Mouse (Mus musculus) neural tube, embryonic 15.5 days (tissue): ENCODE data around the gene Gm17727. TPM values are rescaled to one million over a fixed set of nuclear protein-coding genes. Genes with fewer than 3 reads are reported as not detected.
"Not testable (repeated sequence)": the region's sequence is repeated elsewhere in the genome, so short reads cannot be mapped to it uniquely, and the experiment has no call there.

Experiments used
- ATAC-seq: fragments of 200-750 bp; cut with Nextera tagmentation; 2 replicates; pipeline ENCODE4 v1.8.0; 2017; ENCODE audit warnings: mild to moderate bottlenecking, moderate TSS enrichment, moderate library complexity; ENCODE audit not compliant: low FRiP score
- H3K27ac ChIP-seq: fragments of 300-500 bp; sonication (generic); replicated peaks from 2 replicates; pipeline ENCODE4 v1.5.1; 2015; ENCODE audit warnings: mild to moderate bottlenecking, inconsistent platforms
- H3K27me3 ChIP-seq: fragments of 300-500 bp; sonication (generic); replicated peaks from 2 replicates; pipeline ENCODE4 v1.6.1; 2015; ENCODE audit warnings: inconsistent platforms
- H3K36me3 ChIP-seq: fragments of 300-500 bp; sonication (generic); 2 replicates; pipeline ENCODE4 v1.6.1; 2015; ENCODE audit warnings: inconsistent platforms
- H3K4me1 ChIP-seq: fragments of 300-500 bp; sonication (generic); 2 replicates; pipeline ENCODE4 v1.6.1; 2015; ENCODE audit warnings: inconsistent platforms
- H3K4me2 ChIP-seq: fragments of 300-500 bp; sonication (generic); 2 replicates; pipeline ENCODE4 v1.6.1; 2015; ENCODE audit warnings: inconsistent platforms, mild to moderate bottlenecking, moderate library complexity
- H3K4me3 ChIP-seq: fragments of 300-500 bp; sonication (generic); replicated peaks from 2 replicates; pipeline ENCODE4 v1.5.1; 2015; ENCODE audit warnings: mild to moderate bottlenecking, inconsistent platforms
- H3K9ac ChIP-seq: fragments of 300-500 bp; sonication (generic); replicated peaks from 2 replicates; pipeline ENCODE4 v1.6.1; 2015; ENCODE audit warnings: mild to moderate bottlenecking, inconsistent platforms
- H3K9me3 ChIP-seq: fragments of 300-500 bp; sonication (generic); replicated peaks from 2 replicates; pipeline ENCODE4 v1.6.1; 2016; ENCODE audit warnings: inconsistent platforms
- WGBS: fragments of 180-500 bp; shearing (Covaris S2); methylation state at CpG from one replicate; pipeline ENCODE4 v1.1.7; 2015; ENCODE audit warnings: mixed read lengths; 5-methylcytosine and 5-hydroxymethylcytosine counted together
- polyA plus RNA-seq: library from polyadenylated mRNA; unstranded; fragments of >200 nt; fragmentation: Nextera tagmentation; extraction: Ambion mirVana; gene quantifications from 2 replicates; pipeline ENCODE4 v1.2.1, GENCODE M21; 2015

The Gm17727 gene
- polyA plus RNA-seq: not detected in 2 replicates

DNA sequence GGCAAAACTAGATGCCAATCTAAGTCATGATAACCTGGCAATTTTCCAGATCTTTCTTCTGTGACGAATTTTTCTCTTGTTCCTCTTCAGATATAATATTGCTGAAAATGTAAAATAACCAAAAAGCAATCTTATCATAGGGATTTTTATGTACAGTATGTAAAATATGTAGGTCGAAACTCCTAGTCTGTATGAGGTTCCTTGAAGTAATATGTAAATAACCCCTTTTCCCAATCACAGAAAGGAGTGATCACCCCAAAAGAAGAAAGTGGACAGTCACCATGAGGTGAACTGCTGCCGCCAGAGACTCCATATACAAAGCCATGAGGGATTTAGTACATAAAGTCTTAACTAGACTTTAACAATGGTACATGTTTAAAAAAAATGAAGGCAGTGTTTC lies at the start of gene Gm17727:
TSS of gene Gm17727 (minus strand) at position 101 of the 400 bp plus-strand sequence.
- Histone ChIP-seq H3K27me3 (no peaks in the 10 kb centered on the region), H3K4me2 (no peak within 1 kb of the TSS), H3K36me3 (no peaks in the 10 kb centered on the region), H3K9me3 (no peaks in the 10 kb centered on the region; the same call in 1 of the 2 replicates), H3K9ac (no peak within 1 kb of the TSS), H3K4me1 (no peaks in the 10 kb centered on the region), H3K27ac (no peak within 1 kb of the TSS), H3K4me3 (no peak within 1 kb of the TSS)
- WGBS: 63% methylated on average over 3 of the region's 3 CpGs
- no peak for ATAC-seq

GRCm38 (mm10) chr9:35817881-35818280 lies 40.0 kb upstream of the Gm17727 start:
- not testable (repeated sequence) for H3K9ac ChIP-seq, H3K9me3 ChIP-seq, H3K27me3 ChIP-seq, H3K4me2 ChIP-seq, H3K27ac ChIP-seq, H3K4me3 ChIP-seq, ATAC-seq, H3K4me1 ChIP-seq, H3K36me3 ChIP-seq
- WGBS: 96% methylated on average over 15 of the region's 15 CpGs

- Histone ChIP-seq H3K4me1 (no peaks in the 10 kb centered on the region), H3K9ac (no peak overlapping the region), H3K4me3 (no peak overlapping the region)
These were observed 20.2 kb upstream of the Gm17727 start for GRCm38 (mm10) chr9:35798146-35798545.

GRCm38 (mm10) chr9:35790001-35790400 lies 12.1 kb upstream of the Gm17727 start, which contains the start of the genes Gm27235 and D730048I06Rik:
Gene Gm27235, minus strand, starts transcription at chr9:35790101.
Gene D730048I06Rik, minus strand, starts transcription at chr9:35790112.
- H3K9ac ChIP-seq: no peak within 1 kb of the TSS
- WGBS: 92% methylated on average over 3 of the region's 3 CpGs
- H3K9me3 ChIP-seq: peaks cover 5% of the 10 kb centered on the region; the same call in 1 of the 2 replicates
- H3K4me2 ChIP-seq: no peak within 1 kb of the TSS
- H3K36me3 ChIP-seq: no peaks in the 10 kb centered on the region
- H3K27me3 ChIP-seq: no peaks in the 10 kb centered on the region
- no peak for ATAC-seq
- H3K27ac ChIP-seq: no peak within 1 kb of the TSS
- H3K4me3 ChIP-seq: no peak within 1 kb of the TSS
- H3K4me1 ChIP-seq: no peaks in the 10 kb centered on the region

More at GRCm38 (mm10) chr9:35798146-35798545, 20.2 kb upstream of the Gm17727 start:
- Histone ChIP-seq H3K4me2 (no peak overlapping the region), H3K27ac (no peak overlapping the region), H3K27me3 (no peaks in the 10 kb centered on the region), H3K9me3 (peaks cover 8% of the 10 kb centered on the region), H3K36me3 (no peaks in the 10 kb centered on the region)
- ATAC-seq: no peak

DNA sequence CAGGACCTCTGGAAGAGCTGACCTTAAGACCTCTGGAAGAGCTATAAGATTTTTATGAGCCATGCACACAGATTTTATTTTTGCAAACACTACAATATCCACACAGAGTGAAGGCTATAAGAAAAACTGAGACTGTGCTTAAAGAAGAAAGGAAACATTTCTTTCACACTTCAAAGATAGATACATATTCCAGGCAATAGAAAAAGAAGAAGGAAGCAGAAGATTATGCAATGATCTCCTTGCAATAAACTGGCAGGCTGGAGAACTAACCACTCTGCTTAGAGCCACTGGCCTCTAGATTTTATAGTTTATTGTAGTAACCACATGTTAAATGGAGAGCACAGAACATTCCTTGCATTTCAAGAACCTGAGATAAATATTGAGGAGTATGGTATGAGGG lies 21.1 kb downstream of the Gm17727 start:
- H3K9ac ChIP-seq: no peak overlapping the region
- no peak overlapping the region for H3K4me3 ChIP-seq
- H3K27ac ChIP-seq: no peak overlapping the region
- H3K4me1 ChIP-seq: no peaks in the 10 kb centered on the region
- no peak overlapping the region for H3K4me2 ChIP-seq
- H3K9me3 ChIP-seq: 0 out of 2 replicates have a peak, but pooled peaks cover 2% of the 10 kb centered on the region
- no peaks in the 10 kb centered on the region for H3K27me3 ChIP-seq
- no peak for ATAC-seq
- H3K36me3 ChIP-seq: no peaks in the 10 kb centered on the region

DNA sequence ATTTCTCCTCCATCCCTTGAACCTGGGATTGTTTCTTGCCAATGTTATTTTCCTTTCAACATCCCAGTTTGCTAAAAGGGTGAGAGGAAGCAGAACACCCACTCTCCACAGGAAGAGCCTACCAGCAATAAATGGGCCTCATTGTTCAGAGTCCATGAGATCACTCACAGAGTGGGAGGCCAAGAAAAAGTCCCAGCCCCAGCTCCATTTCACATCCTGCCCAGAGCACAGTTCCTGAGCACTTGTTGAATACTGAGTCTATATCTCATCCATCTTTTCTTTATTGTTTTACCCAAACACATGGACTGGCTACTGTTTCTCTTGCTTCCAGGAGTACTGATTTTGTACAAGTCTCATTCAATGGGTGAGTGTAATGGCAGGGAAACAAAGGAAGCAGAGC lies 37.2 kb downstream of the Gm17727 start, which contains the start of gene Gm17677:
TSS of gene Gm17677 (plus strand) at position 301 of the 400 bp plus-strand sequence.
- Histone ChIP-seq H3K4me2 (no peak within 1 kb of the TSS), H3K4me3 (no peak within 1 kb of the TSS), H3K4me1 (no peaks in the 10 kb centered on the region), H3K9ac (no peak within 1 kb of the TSS), H3K27ac (no peak within 1 kb of the TSS), H3K27me3 (no peaks in the 10 kb centered on the region), H3K36me3 (no peaks in the 10 kb centered on the region), H3K9me3 (0 out of 2 replicates have a peak, but pooled peaks cover 3% of the 10 kb centered on the region)
- ATAC-seq: no peak

Other genes with a start within 250 kb of the Gm17727 start
- gene Ddx25, start 219.6 kb downstream of the Gm17727 start, polyA plus RNA-seq: 25.6 and 30.2 TPM in 2 replicates
- gene Pus3, start 219.5 kb downstream of the Gm17727 start, polyA plus RNA-seq: 15.5 and 16.9 TPM in 2 replicates
- gene Pate2, start 207.8 kb downstream of the Gm17727 start, polyA plus RNA-seq: 0.89 and 0.97 TPM in 2 replicates
- gene Hyls1, start 207.7 kb downstream of the Gm17727 start, polyA plus RNA-seq: 15.0 and 15.7 TPM in 2 replicates
- not detected in 2 replicates for gene Pate4, start 166.2 kb downstream of the Gm17727 start, polyA plus RNA-seq
- not detected in 2 replicates for gene Pate3, start 129.9 kb downstream of the Gm17727 start, polyA plus RNA-seq
- not detected in 2 replicates for gene Pate1, start 90.7 kb downstream of the Gm17727 start, polyA plus RNA-seq
- not detected in 2 replicates for gene Gm17677, start 37.1 kb downstream of the Gm17727 start, polyA plus RNA-seq
- gene Gm27235, start 12.0 kb upstream of the Gm17727 start, polyA plus RNA-seq: not detected in 2 replicates
- not detected in 2 replicates for gene D730048I06Rik, start 12.0 kb upstream of the Gm17727 start, polyA plus RNA-seq
- not detected in 2 replicates for gene 9230110F15Rik, start 66.0 kb upstream of the Gm17727 start, polyA plus RNA-seq
- gene 9230113P08Rik, start 130.3 kb upstream of the Gm17727 start, polyA plus RNA-seq: not detected in 2 replicates